Mouse (Mus musculus) heart, embryonic 13.5 days (tissue): ENCODE data around the gene Scyl2. TPM values are rescaled to one million over a fixed set of nuclear protein-coding genes. Genes with fewer than 3 reads are reported as not detected.
"Not testable (repeated sequence)": the region's sequence is repeated elsewhere in the genome, so short reads cannot be mapped to it uniquely, and the experiment has no call there.

Experiments used
- ATAC-seq: fragments of 200-750 bp; cut with Nextera tagmentation; 2 replicates; pipeline ENCODE4 v1.8.0; 2017; ENCODE audit warnings: moderate TSS enrichment; ENCODE audit not compliant: insufficient number of reproducible peaks, low FRiP score, low TSS enrichment; ENCODE audit errors: extremely low read depth
- H3K27ac ChIP-seq: fragments of 300-500 bp; sonication (generic); replicated peaks from 2 replicates; pipeline ENCODE4 v1.5.1; 2015; ENCODE audit warnings: moderate library complexity, mild to moderate bottlenecking, inconsistent platforms
- H3K27me3 ChIP-seq: fragments of 300-500 bp; sonication (generic); replicated peaks from 2 replicates; pipeline ENCODE4 v1.6.1; 2015; ENCODE audit warnings: mild to moderate bottlenecking, inconsistent platforms
- H3K36me3 ChIP-seq: fragments of 300-500 bp; sonication (generic); 2 replicates; pipeline ENCODE4 v1.6.1; 2015; ENCODE audit warnings: mild to moderate bottlenecking, inconsistent platforms
- H3K4me1 ChIP-seq: fragments of 300-500 bp; sonication (generic); 2 replicates; pipeline ENCODE4 v1.6.1; 2015; ENCODE audit warnings: inconsistent platforms
- H3K4me2 ChIP-seq: fragments of 300-500 bp; sonication (generic); 2 replicates; pipeline ENCODE4 v1.6.1; 2015; ENCODE audit warnings: inconsistent platforms, mild to moderate bottlenecking, moderate library complexity
- H3K4me3 ChIP-seq: fragments of 300-500 bp; sonication (generic); 2 replicates; pipeline ENCODE4 v1.5.1; 2015; ENCODE audit warnings: moderate library complexity, mild to moderate bottlenecking, inconsistent platforms
- H3K9ac ChIP-seq: fragments of 300-500 bp; sonication (generic); 2 replicates; pipeline ENCODE4 v1.6.1; 2015; ENCODE audit warnings: inconsistent platforms, mild to moderate bottlenecking, moderate library complexity
- H3K9me3 ChIP-seq: fragments of 300-500 bp; sonication (generic); 2 replicates; pipeline ENCODE4 v1.6.1; 2016; ENCODE audit warnings: inconsistent platforms
- WGBS: fragments of 180-500 bp; shearing (Covaris S2); methylation state at CpG from one replicate; pipeline ENCODE4 v1.1.7; 2015; ENCODE audit warnings: mixed read lengths; 5-methylcytosine and 5-hydroxymethylcytosine counted together
- polyA plus RNA-seq: library from polyadenylated mRNA; unstranded; fragments of >200 nt; fragmentation: Nextera tagmentation; extraction: Ambion mirVana; gene quantifications from 2 replicates; pipeline ENCODE4 v1.2.1, GENCODE M21; 2015

Gene Scyl2
- polyA plus RNA-seq, 1 experiment from 2014 or later, result 4.1 TPM

- Histone ChIP-seq H3K27me3 (no peaks in the 10 kb centered on the region), H3K27ac (no peak overlapping the region), H3K4me3 (no peak overlapping the region), H3K9ac (no peak overlapping the region), H3K36me3 (no peaks in the 10 kb centered on the region), H3K4me2 (no peak overlapping the region), H3K4me1 (no peaks in the 10 kb centered on the region), H3K9me3 (no peaks in the 10 kb centered on the region)
- no peak for ATAC-seq
- 80% methylated on average over 3 of the region's 3 CpGs for WGBS
Observed at GRCm38 (mm10) chr10:89697956-89698355, 11.9 kb upstream of the Scyl2 start.

- H3K27ac ChIP-seq, H3K9ac ChIP-seq, H3K4me2 ChIP-seq, H3K36me3 ChIP-seq, H3K9me3 ChIP-seq, H3K4me3 ChIP-seq, H3K27me3 ChIP-seq, ATAC-seq, H3K4me1 ChIP-seq: not testable (repeated sequence)
- WGBS, result 69% methylated on average over 2 of the region's 2 CpGs
Observed at GRCm38 (mm10) chr10:89696270-89696669, 10.2 kb upstream of the Scyl2 start.

- Histone ChIP-seq H3K36me3 (no peaks in the 10 kb centered on the region), H3K4me1 (no peaks in the 10 kb centered on the region), H3K4me2 (peak overlapping the region; percentile 41), H3K4me3 (no peak overlapping the region), H3K27ac (no peak overlapping the region), H3K27me3 (no peaks in the 10 kb centered on the region), H3K9ac (no peak overlapping the region), H3K9me3 (no peaks in the 10 kb centered on the region)
- WGBS, result 63% methylated on average over 20 of the region's 20 CpGs
- no peak for ATAC-seq
Observed at GRCm38 (mm10) chr10:89695194-89695911, 9.3 kb upstream of the Scyl2 start.

GRCm38 (mm10) chr10:89690021-89690420 lies 3.9 kb upstream of the Scyl2 start:
- Histone ChIP-seq H3K27me3 (no peaks in the 10 kb centered on the region), H3K4me2 (no peak overlapping the region)
- 41% methylated on average over 8 of the region's 8 CpGs for WGBS

GRCm38 (mm10) chr10:89687455-89687854 lies 1.4 kb upstream of the Scyl2 start:
- no peak overlapping the region for H3K9ac ChIP-seq
- 69% methylated on average over 2 of the region's 2 CpGs for whole genome bisulfite sequencing
- no peak overlapping the region for H3K4me3 ChIP-seq

More at GRCm38 (mm10) chr10:89690021-89690420, 3.9 kb upstream of the Scyl2 start:
- Histone ChIP-seq H3K9ac (no peak overlapping the region), H3K36me3 (no peaks in the 10 kb centered on the region), H3K9me3 (no peaks in the 10 kb centered on the region), H3K27ac (no peak overlapping the region), H3K4me3 (no peak overlapping the region), H3K4me1 (peaks cover 9% of the 10 kb centered on the region)
- ATAC-seq, result no peak

GRCm38 (mm10) chr10:89685391-89686138 lies 520 bp downstream of the Scyl2 start:
- Histone ChIP-seq H3K36me3 (peaks cover 7% of the 10 kb centered on the region), H3K4me3 (peak overlapping the region; percentile 79), H3K4me1 (peaks cover 19% of the 10 kb centered on the region), H3K27me3 (no peaks in the 10 kb centered on the region), H3K27ac (peak overlapping the region; percentile 71), H3K9ac (peak overlapping the region; percentile 91), H3K4me2 (peak overlapping the region; percentile 75), H3K9me3 (no peaks in the 10 kb centered on the region)
- WGBS, result 2% methylated on average over 51 of the region's 51 CpGs
- ATAC-seq, result peak; percentile 70

More at GRCm38 (mm10) chr10:89687455-89687854, 1.4 kb upstream of the Scyl2 start:
- no peaks in the 10 kb centered on the region for H3K9me3 ChIP-seq
- H3K27me3 ChIP-seq, result no peaks in the 10 kb centered on the region
- no peak overlapping the region for H3K27ac ChIP-seq
- no peak overlapping the region for H3K4me2 ChIP-seq
- no peak for ATAC-seq
- H3K36me3 ChIP-seq, result peaks cover 7% of the 10 kb centered on the region
- H3K4me1 ChIP-seq, result peaks cover 19% of the 10 kb centered on the region

- H3K4me2 ChIP-seq, result no peak overlapping the region
- peaks cover 12% of the 10 kb centered on the region for H3K36me3 ChIP-seq
- no peaks in the 10 kb centered on the region for H3K9me3 ChIP-seq
- no peak for ATAC-seq
- no peak overlapping the region for H3K9ac ChIP-seq
- no peak overlapping the region for H3K4me3 ChIP-seq
- H3K27me3 ChIP-seq, result no peaks in the 10 kb centered on the region
- 79% methylated on average over 10 of the region's 10 CpGs for WGBS
- peaks cover 19% of the 10 kb centered on the region for H3K4me1 ChIP-seq
- H3K27ac ChIP-seq, result no peak overlapping the region
Observed at GRCm38 (mm10) chr10:89682961-89683360, 3.1 kb downstream of the Scyl2 start.

GRCm38 (mm10) chr10:89682157-89682556 lies 3.9 kb downstream of the Scyl2 start:
- ATAC-seq, result no peak
- no peak overlapping the region for H3K9ac ChIP-seq
- H3K36me3 ChIP-seq, result peaks cover 16% of the 10 kb centered on the region
- H3K9me3 ChIP-seq, result no peaks in the 10 kb centered on the region
- no peak overlapping the region for H3K4me2 ChIP-seq
- H3K4me3 ChIP-seq, result no peak overlapping the region
- no peaks in the 10 kb centered on the region for H3K27me3 ChIP-seq
- peaks cover 19% of the 10 kb centered on the region for H3K4me1 ChIP-seq
- no peak overlapping the region for H3K27ac ChIP-seq
- 35% methylated on average over 1 of the region's 1 CpGs for WGBS

GRCm38 (mm10) chr10:89681706-89682105 lies 4.4 kb downstream of the Scyl2 start:
- no peak overlapping the region for H3K4me2 ChIP-seq
- 88% methylated on average over 4 of the region's 4 CpGs for WGBS
- H3K4me3 ChIP-seq, result no peak overlapping the region
- no peak overlapping the region for H3K9ac ChIP-seq
- H3K27ac ChIP-seq, result no peak overlapping the region
- peaks cover 18% of the 10 kb centered on the region for H3K4me1 ChIP-seq
- no peak for ATAC-seq
- H3K9me3 ChIP-seq, result no peaks in the 10 kb centered on the region
- peaks cover 16% of the 10 kb centered on the region for H3K36me3 ChIP-seq
- no peaks in the 10 kb centered on the region for H3K27me3 ChIP-seq

- peaks cover 14% of the 10 kb centered on the region for H3K4me1 ChIP-seq
- H3K27ac ChIP-seq, result no peak overlapping the region
- H3K9me3 ChIP-seq, result no peaks in the 10 kb centered on the region
- H3K9ac ChIP-seq, result no peak overlapping the region
- H3K27me3 ChIP-seq, result no peaks in the 10 kb centered on the region
- peaks cover 16% of the 10 kb centered on the region for H3K36me3 ChIP-seq
- no peak for ATAC-seq
- 83% methylated on average over 3 of the region's 3 CpGs for WGBS
- H3K4me2 ChIP-seq, result no peak overlapping the region
- H3K4me3 ChIP-seq, result no peak overlapping the region
Observed at GRCm38 (mm10) chr10:89680517-89680916, 5.6 kb downstream of the Scyl2 start.

- H3K4me3 ChIP-seq, result no peak overlapping the region
- H3K4me1 ChIP-seq, result peaks cover 6% of the 10 kb centered on the region
- no peak for ATAC-seq
- H3K9ac ChIP-seq, result no peak overlapping the region
- no peak overlapping the region for H3K4me2 ChIP-seq
- H3K36me3 ChIP-seq, result peaks cover 16% of the 10 kb centered on the region
- H3K9me3 ChIP-seq, result no peaks in the 10 kb centered on the region
- WGBS, result 95% methylated on average over 1 of the region's 1 CpGs
- H3K27me3 ChIP-seq, result no peaks in the 10 kb centered on the region
- no peak overlapping the region for H3K27ac ChIP-seq
Observed at GRCm38 (mm10) chr10:89679448-89679847, 6.6 kb downstream of the Scyl2 start.
